Mouse (Mus musculus) 416B (cell line): Measurements from ENCODE around the gene Wdtc1.

Experiments
- DNase-seq: peaks from one replicate; pipeline ENCODE4 v3.0.0; 2011; ENCODE audit warnings: low read depth

Wdtc1 gene

DNA sequence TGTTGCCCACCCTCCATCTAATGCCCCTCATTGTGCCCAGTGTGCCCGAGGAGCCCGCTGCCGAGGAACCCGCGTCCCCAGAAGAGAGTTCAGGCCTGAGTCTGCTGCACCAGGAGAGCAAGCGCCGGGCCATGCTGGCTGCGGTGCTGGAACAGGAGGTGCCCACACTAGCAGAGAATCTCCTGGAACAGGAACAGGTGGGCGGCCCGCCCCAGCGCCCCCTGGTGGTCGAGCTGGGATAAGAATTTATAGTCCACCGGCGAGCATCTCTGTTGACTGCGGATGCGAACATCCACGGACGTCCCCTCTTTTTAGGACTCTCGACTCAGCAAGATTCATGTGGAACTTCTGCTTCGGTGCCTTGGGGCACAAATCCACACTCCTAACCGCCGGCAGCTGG lies 102.7 kb downstream of the Wdtc1 start:
- peak; percentile 46 for DNase-seq

DNA sequence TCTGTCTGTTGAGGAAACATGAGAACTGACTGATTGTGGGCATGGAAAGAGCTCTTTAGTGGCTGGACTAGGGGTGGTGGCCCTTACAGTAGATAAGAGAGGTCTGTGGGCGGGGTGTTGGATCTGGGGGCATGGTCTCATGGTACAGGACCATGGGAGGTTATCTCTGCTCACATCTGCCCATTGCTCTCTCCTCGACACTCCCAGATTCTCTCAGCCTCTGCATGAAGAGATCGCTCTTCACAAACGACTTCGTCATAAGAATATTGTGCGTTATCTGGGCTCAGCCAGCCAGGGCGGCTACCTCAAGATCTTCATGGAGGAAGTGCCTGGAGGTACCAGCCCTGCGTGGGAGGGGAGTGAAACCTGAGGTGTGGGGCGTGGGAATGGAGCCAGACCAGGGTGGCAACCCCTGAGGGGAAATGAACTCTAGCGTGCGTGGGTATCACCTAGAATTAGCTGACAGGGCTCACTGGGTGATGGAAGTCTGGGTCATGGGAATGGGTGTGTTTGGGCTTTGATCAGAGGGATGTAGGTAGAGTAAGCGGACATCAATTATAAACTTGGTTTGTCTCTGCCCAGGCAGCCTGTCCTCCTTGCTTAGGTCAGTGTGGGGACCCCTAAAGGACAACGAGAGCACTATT lies 105.4 kb downstream of the Wdtc1 start:
- DNase-seq: peak; percentile 52

DNA sequence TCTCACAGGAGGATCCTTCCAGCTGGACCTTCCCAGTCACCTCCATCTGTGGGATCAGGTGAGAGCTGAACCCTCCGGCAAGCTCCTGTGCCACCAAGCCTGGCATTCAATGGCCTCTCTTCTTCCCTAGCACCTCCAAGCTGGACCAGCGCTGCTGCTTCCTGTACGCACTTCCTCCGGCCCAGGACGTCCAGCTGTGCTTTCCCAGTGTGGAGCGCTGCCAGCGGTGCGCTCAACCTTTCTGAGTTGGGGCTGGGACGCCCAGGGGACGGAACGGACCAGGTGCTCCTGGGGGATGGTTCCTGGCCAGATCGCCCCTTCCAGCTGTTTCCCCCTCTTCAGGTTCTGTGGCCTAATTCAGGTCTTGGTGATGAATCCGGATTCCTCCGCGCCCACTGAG lies 106.2 kb downstream of the Wdtc1 start:
- no peak for DNase-seq

- DNase-seq: peak; percentile 91
Observed at GRCm38 (mm10) chr4:133244289-133244688, 109.0 kb downstream of the Wdtc1 start.

DNA sequence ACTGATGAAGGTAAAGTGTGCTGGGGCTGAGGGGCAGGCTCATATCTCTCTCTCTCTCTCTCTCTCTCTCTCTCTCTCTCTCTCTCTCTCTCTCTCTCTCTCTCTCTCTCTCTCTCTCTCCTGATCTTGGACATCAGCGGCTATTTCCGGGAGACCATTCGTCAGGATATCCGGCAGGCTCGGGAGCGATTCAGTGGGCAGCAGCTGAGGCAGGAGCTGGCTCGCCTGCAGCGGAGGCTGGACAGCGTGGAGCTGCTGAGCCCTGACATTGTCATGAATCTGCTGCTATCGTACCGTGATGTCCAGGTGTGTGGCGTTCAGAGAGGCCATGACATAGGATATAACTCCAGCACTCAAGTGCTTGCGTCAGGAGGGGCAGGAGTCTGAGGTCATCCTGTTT lies 109.7 kb downstream of the Wdtc1 start:
- DNase-seq: no peak

DNA sequence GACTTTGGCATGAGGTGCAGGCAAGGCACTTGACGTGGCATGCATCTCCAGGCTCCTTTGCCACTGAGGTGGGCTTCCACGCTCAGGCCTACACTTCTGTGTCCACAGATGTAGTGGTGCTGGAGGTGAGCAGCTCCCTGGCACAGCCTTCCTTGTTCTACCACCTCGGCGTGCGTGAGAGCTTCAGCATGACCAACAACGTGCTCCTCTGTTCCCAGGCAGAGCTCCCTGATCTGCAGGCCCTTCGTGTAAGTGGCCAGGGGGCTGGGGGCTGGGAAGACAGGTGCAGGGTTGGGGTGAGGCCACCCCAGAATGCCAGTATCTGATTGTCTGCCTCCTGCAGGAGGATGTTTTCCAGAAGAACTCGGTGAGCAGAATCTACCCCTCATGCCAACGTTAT lies 110.6 kb downstream of the Wdtc1 start:
- DNase-seq: no peak
